Mouse (Mus musculus): ENCODE data around the gene Actr6. TPM values are rescaled to one million over a fixed set of nuclear protein-coding genes. Genes with fewer than 3 reads are reported as not detected.
"Not testable (repeated sequence)": the region's sequence is repeated elsewhere in the genome, so short reads cannot be mapped to it uniquely, and the experiment has no call there.

Gene Actr6
- polyA plus RNA-seq, 1 experiment from 2014 or later: 27.4 TPM

DNA sequence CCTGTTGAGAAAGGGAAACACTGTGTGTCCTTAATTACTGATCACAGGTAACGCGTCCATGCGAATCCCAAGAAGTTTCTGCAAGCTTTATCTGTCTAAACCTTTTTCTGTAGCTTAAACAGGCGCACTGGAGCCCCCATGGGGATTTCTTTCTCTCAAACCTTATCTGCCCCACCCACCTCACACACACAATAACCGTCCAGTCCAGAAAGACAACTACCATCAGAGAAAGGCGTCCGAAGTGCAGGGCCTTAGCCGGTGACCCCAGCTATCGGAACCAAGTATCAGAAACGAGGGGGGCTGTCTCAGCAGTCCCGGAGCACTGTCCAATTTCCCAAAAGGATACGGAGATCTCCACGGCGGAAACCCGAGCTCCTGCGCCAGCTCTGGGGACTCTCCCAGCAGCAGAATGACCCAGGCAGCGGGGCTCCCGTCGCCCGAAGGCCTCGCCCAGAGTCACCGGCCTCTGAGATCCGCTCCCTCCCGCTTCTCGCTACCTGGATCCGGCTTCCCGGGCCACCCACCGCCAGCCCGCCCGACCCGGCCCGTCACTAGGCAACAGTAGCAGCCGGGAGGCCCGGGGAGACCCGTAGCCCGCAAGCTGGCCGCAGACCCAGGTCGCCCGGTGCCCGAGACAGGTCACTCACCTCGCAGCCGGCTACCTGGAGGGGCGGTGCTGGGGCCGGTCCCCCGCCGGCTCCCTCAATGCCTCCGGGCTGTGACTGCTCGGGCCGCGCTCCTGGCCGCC, 46.5 kb downstream of the Actr6 start:
- Histone ChIP-seq H3K9ac (replicated peaks; ENCODE audit: low read length) (peak overlapping the region; percentile 91), H3K4me3 (ENCODE audit: low read length) (peak overlapping the region; percentile 99), H3K4me2 (replicated peaks; ENCODE audit: low read depth, low read length) (peak overlapping the region; percentile 82), H3K9me3 (ENCODE audit: low read length) (no peaks in the 10 kb centered on the region), H3K27ac (ENCODE audit: low read length) (peak overlapping the region; percentile 79), H3K4me1 (ENCODE audit: insufficient read depth, low read length) (peaks cover 8% of the 10 kb centered on the region), H3K27me3 (ENCODE audit: insufficient read depth, low read length) (no peaks in the 10 kb centered on the region), H3K36me3 (ENCODE audit: insufficient read depth, low read length) (0 out of 2 replicates have a peak, but pooled peaks cover 4% of the 10 kb centered on the region)
- under 1% methylated on average over 46 of the region's 51 CpGs for WGBS
- peak; percentile 83 for ATAC-seq (ENCODE audit: low FRiP score, low TSS enrichment)

DNA sequence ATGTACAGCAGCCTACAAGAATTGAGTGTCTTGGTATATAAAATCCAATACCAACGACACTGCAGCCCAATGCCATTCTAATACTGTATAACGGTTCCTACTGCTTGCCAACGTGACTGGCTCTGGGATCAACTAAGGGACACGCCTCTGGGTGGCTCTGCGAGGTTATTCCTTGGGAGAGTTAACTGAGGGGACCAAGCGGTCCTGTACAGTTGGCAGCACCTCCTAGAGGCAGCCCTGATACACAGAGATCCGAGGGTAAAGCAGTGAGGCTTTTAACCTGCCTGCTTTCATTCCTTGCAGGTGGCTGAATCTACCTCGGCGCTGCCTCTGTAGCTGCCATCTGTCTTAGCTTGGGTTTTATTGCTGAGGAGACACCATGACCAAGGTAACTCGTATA, 49.1 kb downstream of the Actr6 start:
- Histone ChIP-seq H3K27ac (ENCODE audit: low read length) (no peak overlapping the region), H3K36me3 (ENCODE audit: insufficient read depth, low read length) (0 out of 2 replicates have a peak, but pooled peaks cover 7% of the 10 kb centered on the region), H3K27me3 (ENCODE audit: insufficient read depth, low read length) (no peaks in the 10 kb centered on the region), H3K4me2 (replicated peaks; ENCODE audit: low read depth, low read length) (no peak overlapping the region), H3K4me3 (ENCODE audit: low read length) (no peak overlapping the region), H3K4me1 (ENCODE audit: insufficient read depth, low read length) (peaks cover 8% of the 10 kb centered on the region), H3K9ac (replicated peaks; ENCODE audit: low read length) (no peak overlapping the region), H3K9me3 (ENCODE audit: low read length) (no peaks in the 10 kb centered on the region)
- no peak for ATAC-seq (ENCODE audit: low FRiP score, low TSS enrichment)
- WGBS: 80% methylated on average over 10 of the region's 10 CpGs

DNA sequence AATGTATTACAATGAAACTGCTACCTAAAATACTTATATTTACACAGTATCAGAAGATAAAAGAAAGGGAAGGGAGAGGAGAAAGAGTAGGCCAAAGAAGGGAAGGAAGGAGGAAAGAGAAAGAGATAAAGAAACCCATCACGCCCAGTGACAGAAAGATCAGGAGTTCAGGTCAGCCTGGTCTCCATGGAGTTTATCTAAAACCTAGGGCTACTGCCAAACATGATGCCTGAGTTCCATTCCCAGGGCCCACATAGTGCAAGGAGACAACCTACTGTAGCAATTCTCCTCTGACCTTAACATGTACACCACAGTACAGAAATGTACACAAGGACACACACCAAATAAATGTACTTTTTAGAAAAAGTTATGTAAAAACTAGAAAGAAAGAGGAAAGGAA, 49.9 kb downstream of the Actr6 start:
- ATAC-seq (ENCODE audit: low FRiP score, low TSS enrichment): no peak
- no peaks in the 10 kb centered on the region for H3K9me3 ChIP-seq (ENCODE audit: low read length)
- 0 out of 2 replicates have a peak, but pooled peaks cover 8% of the 10 kb centered on the region for H3K36me3 ChIP-seq (ENCODE audit: insufficient read depth, low read length)
- no peak overlapping the region for H3K4me2 ChIP-seq (replicated peaks; ENCODE audit: low read depth, low read length)
- H3K9ac ChIP-seq (replicated peaks; ENCODE audit: low read length): no peak overlapping the region
- H3K4me3 ChIP-seq (ENCODE audit: low read length): no peak overlapping the region
- WGBS: 95% methylated on average over 1 of the region's 1 CpGs
- H3K4me1 ChIP-seq (ENCODE audit: insufficient read depth, low read length): peaks cover 8% of the 10 kb centered on the region
- H3K27ac ChIP-seq (ENCODE audit: low read length): no peak overlapping the region
- no peaks in the 10 kb centered on the region for H3K27me3 ChIP-seq (ENCODE audit: insufficient read depth, low read length)

DNA sequence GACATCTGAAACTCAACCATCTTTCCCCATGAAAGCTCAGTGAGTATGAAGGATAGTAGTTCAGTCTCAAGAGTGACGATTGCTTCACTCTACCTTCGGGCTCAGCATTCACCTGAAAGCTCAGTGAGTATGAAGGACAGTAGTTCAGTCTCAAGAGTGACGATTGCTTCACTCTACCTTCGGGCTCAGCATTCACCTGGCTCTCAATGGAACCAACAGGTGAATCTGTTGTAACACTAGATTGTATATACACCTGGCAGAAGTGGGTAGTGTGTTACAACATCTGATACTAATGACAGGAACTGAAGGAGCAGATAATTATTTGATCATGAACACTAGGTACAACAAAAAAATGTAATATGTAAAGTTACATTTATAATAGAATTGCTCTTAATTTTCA, 50.4 kb downstream of the Actr6 start:
- WGBS: 92% methylated on average over 4 of the region's 4 CpGs

DNA sequence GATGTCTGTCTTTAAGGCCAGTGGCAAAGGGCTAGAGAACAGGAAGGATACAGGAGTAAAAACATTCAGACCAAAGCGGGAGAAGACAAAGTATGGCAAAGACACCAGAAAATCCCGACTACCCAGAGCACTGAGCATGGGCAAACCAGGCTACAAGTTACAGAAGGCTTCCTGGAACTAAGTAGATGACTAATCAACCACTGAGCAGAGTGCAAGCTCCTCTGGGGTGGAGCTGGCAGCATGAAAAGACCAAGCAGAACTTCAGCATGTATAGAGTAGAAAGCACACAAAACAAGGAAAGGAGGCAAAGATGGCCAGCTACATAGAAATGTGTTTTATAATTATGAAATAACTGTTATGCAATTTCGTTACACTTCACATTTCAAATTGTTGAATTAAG, 51.6 kb downstream of the Actr6 start:
- 0 out of 2 replicates have a peak, but pooled peaks cover 8% of the 10 kb centered on the region for H3K36me3 ChIP-seq (ENCODE audit: insufficient read depth, low read length)
- peaks cover 5% of the 10 kb centered on the region for H3K4me1 ChIP-seq (ENCODE audit: insufficient read depth, low read length)
- H3K27me3 ChIP-seq (ENCODE audit: insufficient read depth, low read length): no peaks in the 10 kb centered on the region
- 86% methylated on average over 3 of the region's 3 CpGs for WGBS
- no peak for ATAC-seq (ENCODE audit: low FRiP score, low TSS enrichment)
- no peak overlapping the region for H3K27ac ChIP-seq (ENCODE audit: low read length)
- H3K9me3 ChIP-seq (ENCODE audit: low read length): no peaks in the 10 kb centered on the region
- no peak overlapping the region for H3K9ac ChIP-seq (replicated peaks; ENCODE audit: low read length)
- no peak overlapping the region for H3K4me3 ChIP-seq (ENCODE audit: low read length)
- H3K4me2 ChIP-seq (replicated peaks; ENCODE audit: low read depth, low read length): no peak overlapping the region

More for the DNA sequence above, 50.4 kb downstream of the Actr6 start:
- Histone ChIP-seq H3K27me3 (ENCODE audit: insufficient read depth, low read length) (no peaks in the 10 kb centered on the region), H3K27ac (ENCODE audit: low read length) (no peak overlapping the region), H3K4me2 (replicated peaks; ENCODE audit: low read depth, low read length) (no peak overlapping the region), H3K9ac (replicated peaks; ENCODE audit: low read length) (no peak overlapping the region), H3K4me3 (ENCODE audit: low read length) (no peak overlapping the region), H3K4me1 (ENCODE audit: insufficient read depth, low read length) (peaks cover 6% of the 10 kb centered on the region), H3K36me3 (ENCODE audit: insufficient read depth, low read length) (0 out of 2 replicates have a peak, but pooled peaks cover 8% of the 10 kb centered on the region), H3K9me3 (ENCODE audit: low read length) (no peaks in the 10 kb centered on the region)
- ATAC-seq (ENCODE audit: low FRiP score, low TSS enrichment): no peak

DNA sequence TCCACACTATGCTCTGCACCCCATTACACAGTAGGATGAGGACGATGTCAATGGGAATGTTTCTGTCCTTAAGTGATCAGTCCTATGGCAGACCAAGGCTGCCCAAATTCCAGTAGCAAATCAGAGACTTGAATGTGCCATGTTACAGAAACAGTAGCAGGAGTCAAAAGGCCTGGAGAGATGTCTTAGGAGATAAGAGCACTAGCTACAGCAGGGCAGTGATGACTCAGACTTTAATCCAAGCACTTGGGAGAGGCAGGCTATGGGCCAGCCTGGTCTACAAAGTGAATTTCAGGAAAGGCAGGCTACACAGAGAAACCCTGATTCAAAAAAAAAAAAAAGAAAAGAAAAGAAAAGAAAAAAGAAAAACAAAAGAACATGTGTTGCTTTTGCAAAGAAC, 52.6 kb downstream of the Actr6 start:
- H3K4me3 ChIP-seq (ENCODE audit: low read length): no peak overlapping the region
- no peaks in the 10 kb centered on the region for H3K4me1 ChIP-seq (ENCODE audit: insufficient read depth, low read length)
- no peak for ATAC-seq (ENCODE audit: low FRiP score, low TSS enrichment)
- 0 out of 2 replicates have a peak, but pooled peaks cover 8% of the 10 kb centered on the region for H3K36me3 ChIP-seq (ENCODE audit: insufficient read depth, low read length)
- 87% methylated on average over 1 of the region's 1 CpGs for WGBS
- H3K9me3 ChIP-seq (ENCODE audit: low read length): no peaks in the 10 kb centered on the region
- no peak overlapping the region for H3K27ac ChIP-seq (ENCODE audit: low read length)
- H3K9ac ChIP-seq (replicated peaks; ENCODE audit: low read length): no peak overlapping the region
- H3K27me3 ChIP-seq (ENCODE audit: insufficient read depth, low read length): no peaks in the 10 kb centered on the region
- no peak overlapping the region for H3K4me2 ChIP-seq (replicated peaks; ENCODE audit: low read depth, low read length)

DNA sequence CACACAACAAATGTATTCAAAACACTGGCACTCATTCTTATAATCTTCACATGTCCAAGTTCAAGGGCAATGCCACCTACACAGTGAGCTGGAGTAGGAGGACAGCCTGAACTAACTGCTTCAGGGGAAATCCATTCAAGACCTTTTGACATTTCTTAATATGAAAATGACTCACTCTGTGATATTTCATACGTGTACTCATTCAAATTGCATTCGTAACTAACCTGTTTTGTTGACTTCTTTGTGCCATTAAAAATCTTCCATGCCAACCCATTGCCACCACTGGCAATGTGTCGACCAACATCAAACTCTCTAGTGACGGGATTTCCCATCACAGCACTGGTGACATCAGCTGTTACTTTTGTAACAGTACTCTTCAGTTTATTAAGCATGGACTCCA, 54.0 kb downstream of the Actr6 start:
- Histone ChIP-seq H3K9me3 (ENCODE audit: low read length) (no peaks in the 10 kb centered on the region), H3K4me1 (ENCODE audit: insufficient read depth, low read length) (no peaks in the 10 kb centered on the region), H3K27me3 (ENCODE audit: insufficient read depth, low read length) (no peaks in the 10 kb centered on the region), H3K36me3 (ENCODE audit: insufficient read depth, low read length) (0 out of 2 replicates have a peak, but pooled peaks cover 8% of the 10 kb centered on the region), H3K27ac (ENCODE audit: low read length) (no peak overlapping the region), H3K9ac (replicated peaks; ENCODE audit: low read length) (no peak overlapping the region), H3K4me2 (replicated peaks; ENCODE audit: low read depth, low read length) (no peak overlapping the region), H3K4me3 (ENCODE audit: low read length) (no peak overlapping the region)
- 90% methylated on average over 4 of the region's 4 CpGs for WGBS
- ATAC-seq (ENCODE audit: low FRiP score, low TSS enrichment): no peak

DNA sequence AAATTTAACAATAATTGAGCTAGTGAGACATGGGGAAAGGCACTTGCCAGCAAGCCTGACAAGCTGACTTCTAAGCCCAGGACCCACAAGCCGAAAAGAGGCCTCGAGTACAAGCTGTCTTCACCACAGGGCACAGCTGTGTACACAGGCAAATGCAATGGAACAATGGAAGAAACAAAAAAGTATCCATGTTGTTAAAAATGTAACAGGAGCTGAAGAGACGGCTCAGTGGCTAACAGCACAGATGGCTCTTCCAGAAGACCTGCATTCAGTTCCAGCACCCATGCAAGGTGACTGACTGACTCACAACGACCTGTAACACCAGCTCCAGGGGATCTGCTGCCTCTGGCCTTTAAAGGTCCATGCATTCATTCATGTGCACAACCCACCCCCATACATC, 55.5 kb downstream of the Actr6 start:
- H3K4me3 ChIP-seq (ENCODE audit: low read length): no peak overlapping the region
- WGBS: 70% methylated on average over 4 of the region's 4 CpGs
- H3K9me3 ChIP-seq (ENCODE audit: low read length): no peaks in the 10 kb centered on the region
- no peak for ATAC-seq (ENCODE audit: low FRiP score, low TSS enrichment)
- H3K36me3 ChIP-seq (ENCODE audit: insufficient read depth, low read length): 0 out of 2 replicates have a peak, but pooled peaks cover 5% of the 10 kb centered on the region
- H3K27me3 ChIP-seq (ENCODE audit: insufficient read depth, low read length): no peaks in the 10 kb centered on the region
- H3K4me2 ChIP-seq (replicated peaks; ENCODE audit: low read depth, low read length): no peak overlapping the region
- H3K27ac ChIP-seq (ENCODE audit: low read length): no peak overlapping the region
- H3K9ac ChIP-seq (replicated peaks; ENCODE audit: low read length): no peak overlapping the region
- H3K4me1 ChIP-seq (ENCODE audit: insufficient read depth, low read length): no peaks in the 10 kb centered on the region

DNA sequence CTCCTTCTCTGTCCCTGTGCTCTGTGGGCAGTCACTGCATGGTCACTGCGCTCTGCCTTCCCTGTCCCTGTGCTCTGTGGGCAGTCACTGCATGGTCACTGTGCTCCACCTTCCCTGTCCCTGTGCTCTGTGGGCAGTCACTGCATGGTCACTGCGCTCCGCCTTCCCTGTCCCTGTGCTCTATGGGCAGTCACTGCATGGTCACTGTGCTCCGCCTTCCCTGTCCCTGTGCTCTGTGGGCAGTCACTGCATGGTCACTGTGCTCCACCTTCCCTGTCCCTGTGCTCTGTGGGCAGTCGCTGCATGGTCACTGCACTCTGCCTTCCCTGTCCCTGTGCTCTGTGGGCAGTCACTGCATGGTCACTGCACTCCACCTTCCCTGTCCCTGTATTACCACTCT, 61.7 kb downstream of the Actr6 start:
- ATAC-seq (ENCODE audit: low FRiP score, low TSS enrichment); H3K9ac ChIP-seq (replicated peaks; ENCODE audit: low read length); H3K27me3 ChIP-seq (ENCODE audit: insufficient read depth, low read length); H3K9me3 ChIP-seq (ENCODE audit: low read length); H3K4me2 ChIP-seq (replicated peaks; ENCODE audit: low read depth, low read length); H3K27ac ChIP-seq (ENCODE audit: low read length); H3K4me1 ChIP-seq (ENCODE audit: insufficient read depth, low read length); H3K36me3 ChIP-seq (ENCODE audit: insufficient read depth, low read length); H3K4me3 ChIP-seq (ENCODE audit: low read length): not testable (repeated sequence)
- WGBS: 91% methylated on average over 5 of the region's 5 CpGs

DNA sequence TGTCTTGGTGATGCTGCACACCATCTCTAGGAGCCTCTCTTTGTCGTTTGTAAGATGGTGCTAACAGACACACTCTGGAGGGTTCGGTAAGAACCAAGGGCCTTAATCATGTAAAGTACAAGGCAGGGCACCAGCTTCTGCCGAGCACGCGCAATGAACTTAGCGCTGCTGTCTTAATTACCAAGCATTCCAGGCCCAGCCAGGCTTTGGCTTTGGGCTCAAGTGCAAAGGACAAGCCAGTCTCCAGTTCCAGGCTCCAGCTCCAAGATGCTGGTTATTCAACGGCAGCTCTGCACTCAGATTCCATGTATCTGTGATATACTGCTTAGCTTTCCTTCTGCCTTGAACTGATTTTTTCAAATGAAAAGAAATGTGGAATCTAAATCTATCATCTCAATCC, 64.5 kb downstream of the Actr6 start:
- no peak overlapping the region for H3K27ac ChIP-seq (ENCODE audit: low read length)
- no peaks in the 10 kb centered on the region for H3K36me3 ChIP-seq (ENCODE audit: insufficient read depth, low read length)
- H3K4me3 ChIP-seq (ENCODE audit: low read length): no peak overlapping the region
- no peak overlapping the region for H3K9ac ChIP-seq (replicated peaks; ENCODE audit: low read length)
- 81% methylated on average over 7 of the region's 7 CpGs for WGBS
- ATAC-seq (ENCODE audit: low FRiP score, low TSS enrichment): no peak
- H3K4me1 ChIP-seq (ENCODE audit: insufficient read depth, low read length): 0 out of 2 replicates have a peak, but pooled peaks cover 6% of the 10 kb centered on the region
- H3K27me3 ChIP-seq (ENCODE audit: insufficient read depth, low read length): no peaks in the 10 kb centered on the region
- no peak overlapping the region for H3K4me2 ChIP-seq (replicated peaks; ENCODE audit: low read depth, low read length)
- no peaks in the 10 kb centered on the region for H3K9me3 ChIP-seq (ENCODE audit: low read length)

All from kidney, embryonic 16.5 days (tissue).